Mouse (Mus musculus): ENCODE measurements around the gene Hoxa1. TPM values are rescaled to one million over a fixed set of nuclear protein-coding genes. Genes with fewer than 3 reads are reported as not detected.

The Hoxa1 gene
- total RNA-seq, 1 experiment from 2014 or later = not detected

GRCm38 (mm10) chr6:52175864-52176263, 17.7 kb upstream of the Hoxa1 start:
- no peak for ATAC-seq (replicated peaks; ENCODE audit: insufficient number of reproducible peaks, low FRiP score, low TSS enrichment, poor library complexity, severe bottlenecking)

GRCm38 (mm10) chr6:52174968-52175751, 17.0 kb upstream of the Hoxa1 start:
- no peak for ATAC-seq (replicated peaks; ENCODE audit: insufficient number of reproducible peaks, low FRiP score, low TSS enrichment, poor library complexity, severe bottlenecking)

GRCm38 (mm10) chr6:52173648-52174047, 15.5 kb upstream of the Hoxa1 start:
- ATAC-seq (replicated peaks; ENCODE audit: insufficient number of reproducible peaks, low FRiP score, low TSS enrichment, poor library complexity, severe bottlenecking) = no peak

GRCm38 (mm10) chr6:52172501-52172900, 14.4 kb upstream of the Hoxa1 start:
- ATAC-seq (replicated peaks; ENCODE audit: insufficient number of reproducible peaks, low FRiP score, low TSS enrichment, poor library complexity, severe bottlenecking) = no peak

GRCm38 (mm10) chr6:52171938-52172337, 13.8 kb upstream of the Hoxa1 start:
- ATAC-seq (replicated peaks; ENCODE audit: insufficient number of reproducible peaks, low FRiP score, low TSS enrichment, poor library complexity, severe bottlenecking) = no peak

- ATAC-seq (replicated peaks; ENCODE audit: insufficient number of reproducible peaks, low FRiP score, low TSS enrichment, poor library complexity, severe bottlenecking) = no peak
Observed at GRCm38 (mm10) chr6:52171331-52171730, 13.2 kb upstream of the Hoxa1 start.

GRCm38 (mm10) chr6:52170898-52171223, 12.7 kb upstream of the Hoxa1 start:
- no peak for ATAC-seq (replicated peaks; ENCODE audit: insufficient number of reproducible peaks, low FRiP score, low TSS enrichment, poor library complexity, severe bottlenecking)

- ATAC-seq (replicated peaks; ENCODE audit: insufficient number of reproducible peaks, low FRiP score, low TSS enrichment, poor library complexity, severe bottlenecking) = no peak
Observed at GRCm38 (mm10) chr6:52170166-52170897, 12.2 kb upstream of the Hoxa1 start.

GRCm38 (mm10) chr6:52169499-52170165, 11.5 kb upstream of the Hoxa1 start:
- no peak for ATAC-seq (replicated peaks; ENCODE audit: insufficient number of reproducible peaks, low FRiP score, low TSS enrichment, poor library complexity, severe bottlenecking)

- no peak for ATAC-seq (replicated peaks; ENCODE audit: insufficient number of reproducible peaks, low FRiP score, low TSS enrichment, poor library complexity, severe bottlenecking)
Observed at GRCm38 (mm10) chr6:52168191-52169055, 10.3 kb upstream of the Hoxa1 start.

GRCm38 (mm10) chr6:52167736-52168161, 9.6 kb upstream of the Hoxa1 start:
- no peak for ATAC-seq (replicated peaks; ENCODE audit: insufficient number of reproducible peaks, low FRiP score, low TSS enrichment, poor library complexity, severe bottlenecking)

GRCm38 (mm10) chr6:52167176-52167575, 9.1 kb upstream of the Hoxa1 start:
- ATAC-seq (replicated peaks; ENCODE audit: insufficient number of reproducible peaks, low FRiP score, low TSS enrichment, poor library complexity, severe bottlenecking) = no peak

- no peak for ATAC-seq (replicated peaks; ENCODE audit: insufficient number of reproducible peaks, low FRiP score, low TSS enrichment, poor library complexity, severe bottlenecking)
Observed at GRCm38 (mm10) chr6:52166431-52167077, 8.4 kb upstream of the Hoxa1 start.

- no peak for ATAC-seq (replicated peaks; ENCODE audit: insufficient number of reproducible peaks, low FRiP score, low TSS enrichment, poor library complexity, severe bottlenecking)
Observed at GRCm38 (mm10) chr6:52165441-52166370, 7.6 kb upstream of the Hoxa1 start.

GRCm38 (mm10) chr6:52164626-52165440, 6.7 kb upstream of the Hoxa1 start, which contains the start of gene Hoxa2:
Gene Hoxa2, minus strand, starts transcription at chr6:52164831.
- ATAC-seq (replicated peaks; ENCODE audit: insufficient number of reproducible peaks, low FRiP score, low TSS enrichment, poor library complexity, severe bottlenecking) = no peak

- no peak for ATAC-seq (replicated peaks; ENCODE audit: insufficient number of reproducible peaks, low FRiP score, low TSS enrichment, poor library complexity, severe bottlenecking)
Observed at GRCm38 (mm10) chr6:52164051-52164625, 6.0 kb upstream of the Hoxa1 start.
